Mouse (Mus musculus) brain, embryonic 14.5 days (tissue): ENCODE measurements around the gene Amz2.

Experiments
- CTCF ChIP-seq: fragments of 200-500 bp; IDR thresholded peaks from 2 replicates; pipeline ENCODE4 v1.5.1; 2012; ENCODE audit warnings: inconsistent platforms, mild to moderate bottlenecking, moderate library complexity, borderline replicate concordance; ENCODE audit not compliant: insufficient read depth, insufficient read length; ENCODE audit errors: extremely low read depth
- POLR2A ChIP-seq: fragments of 200-500 bp; IDR thresholded peaks from 2 replicates; pipeline ENCODE4 v1.6.1; 2012; ENCODE audit warnings: mild to moderate bottlenecking, inconsistent platforms, borderline replicate concordance; ENCODE audit not compliant: poor library complexity, insufficient read depth, insufficient read length, severe bottlenecking; ENCODE audit errors: extremely low read depth

- TF ChIP-seq CTCF (no peak), POLR2A (no peak)
Measured at GRCm38 (mm10) chr11:109497990-109498389, 72.2 kb downstream of the Amz2 start.
